In genomic region chr1:121548667-121549066, GRCm38 (mm10) we compare ENCODE assay signal across 18 mouse cellular contexts. TPM values are rescaled to one million over a fixed set of nuclear protein-coding genes. Genes with fewer than 3 reads are reported as not detected.
"Had no signal": no experiment of that assay in that cellular context is flagged by ENCODE, and none has a peak within 500 bp of the region (broad histone marks: within the 10 kb centered on the region; RNA-seq: fewer than 3 reads in every experiment).

No protein-coding gene starts in this region.

- DNase-seq: kidney, adult 18-20 months; kidney, adult 9 months; kidney, postnatal 10 days; layer of hippocampus, postnatal 36 days; lung, adult 2 months; lung, postnatal 14 days; lung, postnatal 4 days; thymus, adult 2 months had no signal

- ATAC-seq: intestine, embryonic 16.5 days; midbrain, embryonic 13.5 days; midbrain, embryonic 16.5 days had no signal

- H3K4me3 ChIP-seq: left cerebral cortex, adult 2 months; liver, embryonic 15.5 days; midbrain, embryonic 13.5 days; myocyte; neural tube, embryonic 13.5 days had no signal

- H3K27me3 ChIP-seq: liver, embryonic 15.5 days; midbrain, embryonic 13.5 days; neural tube, embryonic 13.5 days had no signal

- H3K9me3 ChIP-seq: liver, embryonic 15.5 days; midbrain, embryonic 13.5 days; neural tube, embryonic 13.5 days had no signal

- H3K27ac ChIP-seq: left cerebral cortex, adult 2 months; liver, embryonic 15.5 days; midbrain, embryonic 13.5 days; neural tube, embryonic 13.5 days; stomach, postnatal 0 days had no signal

- H3K4me2 ChIP-seq: liver, embryonic 15.5 days; midbrain, embryonic 13.5 days; neural tube, embryonic 13.5 days had no signal

- H3K9ac ChIP-seq: liver, embryonic 15.5 days; midbrain, embryonic 13.5 days; neural tube, embryonic 13.5 days had no signal

- H3K4me1 ChIP-seq: midbrain, embryonic 13.5 days; neural tube, embryonic 13.5 days had no signal

RNA-seq across cellular contexts. Expression of gene Htr5b, which starts 20.4 kb away (rescaled TPM):
- polyA plus RNA-seq: liver, embryonic 15.5 days; lung, adult 2 months; lung, embryonic 16.5 days; myocyte; stomach, embryonic 14.5 days; thymus, adult 2 months had no signal
